Mouse (Mus musculus) retina, postnatal 7 days (tissue): ENCODE measurements at regions not wholly inside any gene's neighbourhood (a gene's known extent, or its start where the extent isn't known, plus 50 kb on each side); places are given as distances from the start of the nearest gene placed in this dataset.
"Not testable (repeated sequence)": the region's sequence is repeated elsewhere in the genome, so short reads cannot be mapped to it uniquely, and the experiment has no call there.

Experiments used
- DNase-seq: peaks from one replicate; pipeline ENCODE4 v3.0.0-alpha.2; 2012; ENCODE audit warnings: low read depth, low spot score

DNA sequence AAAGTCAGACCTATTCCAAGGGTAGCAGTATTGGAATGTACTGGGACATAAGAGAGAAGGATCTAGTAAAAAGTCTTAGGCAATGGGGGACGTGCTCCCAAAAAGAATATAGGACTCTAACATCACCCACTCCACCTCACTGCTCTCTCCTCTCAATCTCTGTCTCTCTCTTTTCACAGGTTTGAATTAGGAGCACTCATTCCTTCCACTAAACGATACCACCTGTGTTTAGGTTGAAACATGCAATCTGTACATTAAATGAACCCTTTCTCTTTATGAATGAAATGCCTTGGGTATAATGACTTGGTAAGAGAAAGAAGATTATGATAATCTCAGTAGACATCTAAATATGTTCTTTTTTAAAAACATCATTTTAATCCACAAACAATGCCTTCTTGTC lies 129.4 kb downstream of the Zpld1 start:
- no peak for DNase-seq

DNA sequence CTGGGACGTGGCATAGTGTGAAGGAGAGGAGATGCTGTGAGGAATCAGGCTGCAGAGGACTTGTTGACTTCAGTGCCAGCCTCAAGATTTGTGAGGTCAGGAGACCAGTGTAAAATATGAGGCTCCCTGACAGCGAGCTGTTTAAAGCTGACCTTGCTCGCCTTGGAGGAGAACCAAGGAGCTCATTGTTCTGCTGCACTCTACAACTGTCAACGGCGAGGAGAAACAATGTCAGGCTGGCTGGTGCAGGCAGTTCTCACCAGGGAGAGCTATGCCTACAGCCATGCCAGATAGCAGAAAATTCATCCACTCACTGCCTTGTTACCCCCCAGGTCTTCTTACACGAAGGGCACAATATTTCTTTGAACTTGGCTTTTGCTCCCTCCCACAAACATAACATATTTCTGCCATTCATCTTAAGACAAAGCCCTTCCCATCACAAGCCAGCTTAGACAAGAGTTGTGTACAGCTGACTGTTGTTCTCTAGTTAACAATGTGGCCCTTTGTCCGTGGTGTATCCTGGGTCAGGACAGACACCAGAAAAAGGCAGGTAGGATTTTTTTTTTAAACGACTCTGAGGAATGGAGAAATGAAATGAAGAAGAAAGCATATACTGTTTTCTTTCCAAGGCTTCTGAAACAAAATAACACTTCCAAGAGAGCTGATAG lies 131.5 kb downstream of the Zpld1 start:
- DNase-seq = no peak

DNA sequence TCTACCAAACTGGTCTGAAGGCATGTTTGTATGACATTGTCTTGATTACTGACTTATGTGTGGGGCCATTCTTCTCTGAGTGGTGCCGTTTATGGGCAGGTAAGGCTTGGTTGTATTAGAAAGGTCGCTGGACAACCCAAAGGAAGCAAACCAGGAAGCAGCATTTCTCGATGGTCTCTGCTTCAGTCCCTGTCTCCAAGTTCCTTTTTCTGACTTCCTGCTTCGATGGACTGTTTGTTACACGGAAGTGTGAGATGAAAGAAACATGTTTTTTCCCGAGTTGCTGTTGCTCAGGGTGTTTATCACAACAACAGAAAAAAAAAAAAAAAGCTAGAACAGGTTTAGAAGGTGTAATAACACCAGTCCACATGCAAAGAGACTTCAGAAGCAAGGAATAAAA lies 134.9 kb downstream of the Zpld1 start:
- DNase-seq = no peak

DNA sequence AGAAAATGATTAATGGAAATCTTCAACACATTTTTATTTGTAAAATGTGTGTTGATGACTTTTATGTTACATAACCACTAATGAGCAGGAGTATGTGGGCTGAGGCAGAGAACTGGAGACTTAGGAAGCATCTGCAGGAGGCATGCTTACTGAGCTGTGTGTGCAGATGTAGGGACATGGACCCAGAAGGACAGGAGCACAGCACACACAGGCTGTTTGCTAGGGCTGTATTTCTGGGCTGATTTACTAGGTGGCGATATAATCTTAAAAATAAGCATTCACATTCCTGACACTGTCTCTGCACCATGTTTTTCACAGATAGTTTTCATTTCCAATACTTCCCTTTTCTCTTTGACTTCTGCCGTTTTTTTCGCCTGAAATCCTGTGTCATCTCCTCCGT lies 146.1 kb downstream of the Zpld1 start:
- no peak for DNase-seq

DNA sequence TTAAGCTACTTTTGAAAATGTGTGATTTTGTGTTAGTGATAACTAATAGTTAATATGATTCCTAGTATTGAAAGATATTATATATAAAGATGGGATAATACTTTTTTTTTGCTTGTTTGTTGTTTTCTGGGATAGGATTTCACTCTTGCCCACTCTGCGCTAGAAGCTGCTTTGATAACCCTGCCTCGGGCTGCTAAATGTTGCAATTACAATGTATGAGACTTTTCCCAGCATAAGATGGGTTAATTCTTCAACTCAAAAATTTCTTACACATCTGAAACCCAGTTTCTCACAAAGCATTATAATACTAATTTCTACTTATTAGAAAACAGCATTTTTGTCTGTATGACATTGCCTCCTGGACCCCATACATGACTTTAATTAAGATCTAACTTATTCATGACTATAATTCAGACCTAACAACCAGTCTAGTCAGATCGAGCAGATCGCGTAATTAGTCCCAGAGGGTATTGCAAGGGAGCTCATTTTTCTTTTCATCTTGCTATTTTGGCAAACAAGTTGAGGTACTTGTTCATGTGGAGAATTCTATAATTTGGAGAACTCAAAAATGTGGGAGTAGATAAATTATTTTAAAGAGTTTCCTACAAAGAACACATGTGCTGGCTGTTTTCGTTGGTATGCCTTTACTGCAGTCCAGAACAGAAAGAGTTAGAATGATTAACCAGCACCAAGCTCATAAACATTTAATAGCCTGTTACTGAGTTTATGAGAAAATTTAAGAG lies 155.2 kb downstream of the Zpld1 start:
- no peak for DNase-seq

DNA sequence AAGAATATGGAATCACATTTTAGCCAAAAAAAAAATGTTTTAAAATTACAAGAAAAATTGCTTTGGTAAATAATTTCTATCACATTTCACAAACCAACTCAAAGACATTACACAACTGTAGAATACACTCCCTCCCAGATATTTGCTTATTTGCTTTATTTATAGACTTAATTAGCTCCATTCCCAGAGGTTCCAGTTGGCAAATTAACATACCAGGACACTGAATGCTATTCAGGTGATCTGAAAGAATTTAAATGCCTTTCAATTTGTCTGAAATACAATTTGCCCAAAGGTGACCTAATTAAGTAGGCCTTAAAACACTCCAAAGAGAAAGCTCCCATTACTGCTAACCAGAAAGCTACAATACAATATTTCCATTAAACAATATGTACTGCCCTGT lies 162.8 kb downstream of the Zpld1 start:
- DNase-seq = no peak

DNA sequence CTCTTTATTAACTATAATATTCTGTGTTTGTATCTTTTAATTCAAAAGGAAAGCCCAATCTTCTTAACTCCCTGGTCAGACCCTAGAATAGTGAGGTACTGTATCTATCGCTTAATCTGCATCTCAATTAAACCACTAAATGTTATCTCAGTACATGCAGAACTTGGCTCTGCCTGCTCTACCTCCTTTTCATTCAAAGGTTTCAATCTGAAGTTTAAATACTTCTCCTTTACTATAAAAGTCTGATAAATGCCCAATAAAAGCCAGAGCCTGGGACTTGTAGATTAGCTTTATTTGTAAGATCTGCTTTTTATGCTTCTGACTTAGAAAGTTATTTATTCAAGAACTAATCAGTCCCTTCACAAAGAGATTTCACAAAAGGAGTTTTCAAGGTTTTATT lies 200.1 kb downstream of the Zpld1 start:
- DNase-seq = no peak

DNA sequence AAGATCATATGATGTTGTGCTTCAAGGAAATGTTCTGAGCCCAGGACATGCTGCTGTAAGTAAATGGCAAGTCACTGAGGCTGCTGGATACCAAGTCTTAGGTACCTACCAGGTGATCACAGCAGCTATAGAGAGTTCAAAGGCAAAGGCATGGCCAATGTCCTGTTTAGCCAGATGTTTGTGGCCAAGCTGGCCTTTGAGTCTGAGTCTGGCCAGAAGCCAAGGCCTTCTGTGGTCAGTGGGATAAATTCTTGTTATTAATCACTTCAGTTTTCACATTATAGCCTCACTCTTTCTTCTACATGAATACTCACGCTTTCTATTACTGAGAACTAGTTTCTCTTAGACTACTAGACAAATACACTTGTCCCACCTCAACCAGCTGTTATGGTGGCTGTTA lies 210.3 kb downstream of the Zpld1 start:
- no peak for DNase-seq

DNA sequence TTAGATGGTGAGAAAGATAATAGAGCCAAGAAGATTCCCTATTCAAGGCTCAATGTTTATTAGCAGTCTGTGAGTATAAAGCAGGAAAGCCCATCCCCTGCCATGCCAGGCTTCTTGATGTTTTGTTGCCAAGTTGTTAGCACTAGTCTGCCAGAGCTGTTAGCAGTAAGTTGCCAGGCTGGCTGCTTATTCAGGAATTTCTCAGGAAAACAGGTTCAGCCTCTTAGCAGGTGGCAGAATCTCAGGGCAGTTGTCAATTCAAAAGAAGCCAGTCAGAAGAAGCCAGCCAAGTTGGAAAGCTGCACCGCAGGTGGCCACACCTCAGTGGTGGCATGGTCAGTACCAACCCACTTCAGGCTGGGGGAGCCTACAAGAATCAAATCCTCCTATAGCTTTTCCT lies 221.6 kb downstream of the Zpld1 start:
- no peak for DNase-seq

DNA sequence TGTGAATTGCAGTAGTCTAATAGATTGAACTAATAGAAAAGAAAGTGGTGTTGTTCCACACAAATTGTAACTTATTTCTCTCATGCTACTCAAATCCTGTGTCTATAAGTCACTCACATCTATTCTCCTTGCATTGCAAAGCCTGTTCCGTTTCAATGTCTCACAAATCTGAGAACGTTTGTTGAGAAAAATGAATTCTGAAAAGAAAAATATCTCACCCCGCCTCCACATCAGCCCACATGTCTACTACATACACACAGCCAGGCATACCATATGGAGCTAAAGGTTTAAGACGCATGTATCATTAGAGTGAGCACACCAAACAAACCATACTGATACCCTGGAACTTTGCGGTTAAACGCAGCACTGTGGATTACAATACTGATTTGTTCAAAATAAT lies 258.0 kb downstream of the Zpld1 start:
- no peak for DNase-seq

DNA sequence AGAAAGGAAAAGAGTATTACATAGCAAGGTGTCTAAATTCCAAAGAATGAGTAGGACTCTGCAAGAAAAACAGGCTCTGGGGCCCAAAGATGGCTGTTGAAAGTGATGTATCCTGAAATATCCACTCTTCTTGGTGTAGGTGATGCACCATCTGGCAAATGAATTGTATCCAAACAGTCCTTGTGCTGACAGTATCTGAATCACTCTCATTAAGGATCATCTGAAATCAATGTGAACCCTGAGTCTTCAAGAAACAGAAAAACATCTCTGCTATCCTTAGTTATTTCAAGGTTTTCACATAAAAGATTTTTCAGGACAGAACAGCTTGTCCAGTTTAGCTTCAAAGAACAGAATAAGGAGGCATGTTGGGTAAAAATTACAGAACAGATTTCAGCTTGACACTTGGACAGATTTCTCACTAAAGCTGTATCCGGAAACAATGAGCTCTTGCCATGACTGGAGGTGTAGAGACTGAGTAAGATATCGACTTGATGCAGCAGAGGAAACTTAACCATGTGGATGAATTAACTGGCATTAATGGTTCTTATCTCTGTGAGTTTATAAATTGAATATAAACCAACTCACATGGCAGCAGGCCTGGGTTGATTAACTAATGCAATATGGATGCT lies 296.0 kb downstream of the Zpld1 start:
- no peak for DNase-seq

DNA sequence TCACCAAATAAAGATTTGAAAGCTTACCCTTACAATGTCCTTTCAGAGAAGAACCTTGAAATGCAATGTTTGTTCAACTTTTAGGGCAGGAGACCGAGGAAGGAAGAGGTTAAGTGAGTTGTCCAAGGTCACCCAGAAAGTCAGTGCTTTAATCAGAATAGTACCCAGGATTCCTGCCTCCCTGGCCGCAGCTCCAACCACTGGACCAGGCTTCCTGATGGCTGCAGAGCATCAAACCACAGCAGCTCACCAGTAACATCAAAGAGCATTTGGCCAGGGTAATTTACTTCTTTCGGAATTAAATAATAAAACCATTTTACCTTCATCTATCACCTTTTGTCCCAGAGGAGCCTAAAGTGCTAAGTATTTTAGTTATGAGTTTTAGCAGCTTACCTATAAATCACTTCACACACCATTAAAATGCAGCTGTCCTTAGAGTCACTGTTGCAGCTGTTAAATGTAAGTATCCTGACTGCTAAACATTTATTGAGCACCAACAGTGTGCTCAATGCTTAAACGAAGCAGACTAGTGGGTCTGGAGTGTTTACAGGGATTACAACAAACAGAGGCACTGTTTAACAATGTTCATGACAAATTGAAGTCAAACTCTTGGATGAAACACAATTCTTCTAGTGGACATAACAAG lies 306.1 kb downstream of the Zpld1 start:
- no peak for DNase-seq

DNA sequence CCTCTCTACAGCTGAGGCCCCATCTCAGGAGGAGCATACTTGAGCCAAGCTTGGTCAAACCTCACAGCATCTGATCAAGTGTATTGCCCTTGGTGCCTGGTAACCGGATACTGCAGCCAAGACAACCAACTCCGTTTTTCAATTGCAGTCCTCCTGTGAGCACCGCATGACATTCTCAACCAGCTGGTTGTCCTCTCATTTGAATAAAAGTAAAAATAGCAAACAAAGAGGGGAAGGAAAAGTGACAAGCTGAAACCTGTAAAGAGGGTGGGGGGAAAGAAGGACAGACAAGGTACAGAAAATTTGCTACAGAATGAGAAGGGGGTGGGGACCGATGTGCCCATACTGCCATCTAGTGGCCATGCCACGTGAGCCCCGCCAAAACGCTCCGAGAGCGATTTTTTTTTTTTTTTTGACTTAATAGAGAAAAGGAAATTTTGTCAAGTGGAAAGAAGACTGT lies 314.0 kb downstream of the Zpld1 start:
- DNase-seq = peak; percentile 23

DNA sequence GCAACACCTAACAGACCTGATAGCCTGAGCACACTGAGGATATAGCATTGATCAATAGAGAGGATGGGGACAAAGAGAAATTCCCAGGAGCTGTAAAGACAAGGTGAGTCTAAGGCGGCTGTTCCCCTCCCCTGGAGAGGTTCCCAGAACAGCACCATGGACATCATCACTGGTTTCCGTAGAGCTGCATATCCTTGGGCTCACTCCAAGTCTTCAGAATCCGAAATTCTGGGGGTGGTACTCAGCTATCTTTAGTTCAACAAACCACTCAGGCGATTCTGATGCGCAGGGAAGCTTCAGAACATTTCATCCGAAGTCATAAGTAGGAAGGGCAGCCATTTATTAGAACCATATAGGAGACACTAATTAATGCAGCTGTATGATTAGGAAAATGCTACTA lies 327.4 kb downstream of the Zpld1 start:
- DNase-seq = no peak

DNA sequence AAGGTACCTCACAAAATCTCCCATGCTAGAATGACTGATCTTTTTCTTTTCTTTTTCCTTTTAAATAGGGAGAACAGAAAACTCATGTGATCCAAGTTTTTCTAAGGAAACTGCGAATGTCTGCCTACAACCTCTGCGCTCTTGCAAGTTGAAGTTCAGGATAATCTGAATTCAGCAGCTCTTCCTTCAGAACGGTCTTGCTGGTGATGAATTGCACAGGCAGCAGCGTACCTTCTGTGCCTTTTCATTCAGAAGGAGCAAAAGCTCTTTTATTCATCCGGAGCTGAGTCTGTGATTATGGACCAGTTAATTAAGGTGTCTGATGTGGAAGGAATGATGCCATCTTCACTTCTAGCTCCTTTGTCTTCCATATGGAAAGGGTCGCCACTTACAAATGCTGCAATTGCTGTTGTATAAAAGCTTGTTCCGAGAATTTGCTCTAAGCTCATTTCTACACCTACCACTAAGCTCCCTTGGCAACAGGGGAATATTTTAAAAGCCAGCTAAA lies 353.9 kb downstream of the Zpld1 start:
- DNase-seq = no peak

DNA sequence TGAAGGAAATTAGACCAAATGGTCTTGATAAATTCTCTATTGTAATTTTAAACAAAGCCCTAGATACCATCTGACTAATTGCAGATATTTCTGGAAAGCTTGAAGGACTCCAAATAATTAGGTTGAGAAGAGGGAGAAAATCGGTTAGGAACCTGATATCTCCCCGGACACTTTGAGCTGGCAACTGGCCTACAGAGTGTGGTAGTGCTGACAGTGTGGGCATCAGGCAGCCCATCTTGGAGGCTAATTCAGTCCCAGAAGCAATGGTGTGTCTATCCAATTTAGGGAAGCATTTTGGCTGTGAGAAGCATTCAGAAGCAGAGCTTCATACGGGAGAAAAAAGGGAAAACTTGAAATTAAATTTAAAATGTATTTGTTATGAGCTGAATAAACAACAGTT lies 369.5 kb downstream of the Zpld1 start:
- DNase-seq = no peak

DNA sequence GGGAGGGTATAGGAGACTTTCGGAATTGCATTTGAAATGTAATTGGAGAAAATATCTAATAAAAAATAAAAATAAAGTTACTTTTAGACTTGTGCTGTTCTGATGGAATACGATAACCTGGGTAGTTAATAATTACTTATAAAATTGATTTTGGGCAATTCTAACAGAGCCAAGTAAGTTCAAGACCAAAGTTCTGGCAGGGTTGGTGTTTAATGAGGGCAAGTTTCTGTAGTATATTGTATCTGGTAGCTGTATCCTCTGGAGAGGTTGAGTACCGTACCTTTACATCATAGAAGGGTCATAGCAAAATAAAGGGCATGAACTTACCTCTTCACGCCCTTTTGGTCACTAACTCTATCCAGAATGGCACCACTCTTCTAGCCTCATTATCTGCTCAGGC lies 394.9 kb downstream of the Zpld1 start:
- DNase-seq = no peak

DNA sequence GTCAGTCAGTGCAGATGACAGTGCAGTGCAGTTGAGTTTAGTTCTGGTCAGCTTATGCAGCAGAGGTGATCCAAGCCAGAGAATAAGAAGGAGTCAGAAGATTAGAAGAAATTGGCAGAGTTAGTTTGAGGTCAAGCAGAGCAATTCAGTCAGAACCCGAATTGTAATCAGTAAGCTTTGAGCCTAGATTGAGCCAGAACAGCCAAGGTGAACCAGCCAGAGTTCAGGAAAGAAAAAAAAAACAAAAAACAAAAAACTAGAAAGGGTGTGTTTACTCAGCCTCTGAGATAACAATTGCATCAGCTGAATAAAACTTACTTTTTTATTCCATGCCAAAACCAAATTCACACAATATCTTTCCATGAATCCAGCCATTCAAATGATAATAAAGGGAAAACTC lies 396.3 kb downstream of the Zpld1 start:
- no peak for DNase-seq

DNA sequence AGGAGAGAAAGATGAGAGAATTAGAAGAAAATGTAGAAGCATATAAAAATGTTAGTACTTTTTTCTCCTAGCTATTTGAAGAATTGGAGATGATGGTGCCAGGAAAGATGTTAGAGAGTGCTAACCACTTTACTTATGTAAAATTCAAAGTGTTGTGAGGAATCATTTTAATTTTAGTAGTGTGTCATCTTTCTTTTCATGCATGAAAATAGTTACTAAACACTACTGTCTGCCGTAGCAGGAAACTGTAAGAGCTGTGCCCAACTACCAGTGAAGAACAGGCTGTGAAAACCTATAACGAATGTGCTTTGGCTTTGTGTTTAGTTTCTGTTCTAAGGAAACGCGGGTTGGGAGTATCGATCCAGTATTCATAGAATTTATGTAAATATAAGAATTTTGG lies 403.1 kb downstream of the Zpld1 start:
- DNase-seq = no peak

DNA sequence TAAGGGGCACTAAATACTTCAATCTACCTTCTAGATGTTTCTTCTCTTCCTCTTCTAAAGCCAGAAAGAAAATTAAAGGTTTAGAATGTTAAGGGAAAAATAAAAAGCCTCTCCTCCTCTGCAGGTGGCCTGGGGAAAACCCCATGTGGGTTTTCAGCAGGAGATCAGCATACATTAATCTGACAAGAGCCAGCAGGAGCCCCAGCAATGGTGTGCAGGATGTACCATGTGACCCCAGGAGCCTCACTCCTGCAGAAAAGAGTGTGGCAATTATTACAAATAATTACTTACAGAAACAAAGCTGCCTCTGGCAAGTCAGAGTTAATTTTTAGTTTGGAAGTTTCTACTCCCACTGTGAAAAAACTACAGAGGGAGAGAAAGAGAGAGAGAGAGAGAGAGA lies 440.4 kb downstream of the Zpld1 start:
- DNase-seq = no peak

DNA sequence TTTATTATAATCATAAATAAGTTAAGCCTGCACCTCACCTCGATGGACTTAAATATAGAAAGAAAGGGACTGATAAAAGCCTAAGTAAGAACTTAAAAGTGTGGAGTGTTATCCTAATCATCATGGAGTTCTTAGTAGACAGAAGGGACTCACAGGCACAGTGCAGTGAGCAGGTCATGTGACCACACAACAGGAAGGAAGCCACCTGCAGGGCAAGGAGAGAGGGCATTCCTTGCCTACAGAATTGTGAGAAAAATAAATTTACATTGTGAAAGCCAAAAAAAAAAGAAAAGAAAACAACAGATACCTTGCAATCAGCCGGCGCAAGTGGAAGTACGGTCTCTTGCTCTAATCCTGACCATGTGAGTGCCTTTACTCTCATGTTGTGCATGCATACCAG lies 454.8 kb downstream of the Zpld1 start:
- DNase-seq = not testable (repeated sequence)
